Mouse (Mus musculus) ES-Bruce4 (cell line): ENCODE measurements at regions not wholly inside any gene's neighbourhood (a gene's known extent, or its start where the extent isn't known, plus 50 kb on each side); places are given as distances from the start of the nearest gene placed in this dataset.

Experiments used
- CTCF ChIP-seq: IDR thresholded peaks from one replicate; pipeline ENCODE4 v1.8.1; 2011; ENCODE audit warnings: low read depth, low read length
- POLR2A ChIP-seq: IDR thresholded peaks from one replicate; pipeline ENCODE4 v1.8.1; 2011; ENCODE audit warnings: low read length; ENCODE audit not compliant: insufficient read depth

DNA sequence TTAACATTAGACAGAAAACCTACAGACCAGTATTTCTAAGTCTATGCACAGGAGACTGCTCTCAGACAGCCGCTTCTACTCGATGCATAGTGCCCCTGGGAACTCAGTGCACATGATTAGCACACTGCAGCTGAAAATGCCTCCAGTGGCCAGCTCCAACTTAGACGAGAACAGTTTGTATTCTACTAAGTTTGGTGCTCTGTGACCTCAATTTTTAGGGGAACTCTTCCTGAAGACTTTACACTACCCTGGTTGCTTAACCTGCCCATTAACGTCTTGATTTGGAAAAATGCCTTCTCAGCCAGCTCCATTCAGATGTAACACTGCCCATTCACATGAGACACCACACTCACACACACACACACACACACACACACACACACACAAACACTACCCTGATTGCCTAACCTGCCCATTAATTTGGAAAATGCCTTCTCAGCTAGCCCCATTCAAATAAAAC, 130.9 kb upstream of the Cpeb2 start:
- no peak for TF ChIP-seq POLR2A
- no peak for TF ChIP-seq CTCF
